Mouse (Mus musculus) lung, adult 18-20 months (tissue): ENCODE data around the gene Med13l.

Experiments
- DNase-seq, 2 experiments: peaks; one replicate each; pipeline ENCODE4 v3.0.0; 2022; ENCODE audit warnings: mixed read lengths in 2 of 2

Med13l gene

DNA sequence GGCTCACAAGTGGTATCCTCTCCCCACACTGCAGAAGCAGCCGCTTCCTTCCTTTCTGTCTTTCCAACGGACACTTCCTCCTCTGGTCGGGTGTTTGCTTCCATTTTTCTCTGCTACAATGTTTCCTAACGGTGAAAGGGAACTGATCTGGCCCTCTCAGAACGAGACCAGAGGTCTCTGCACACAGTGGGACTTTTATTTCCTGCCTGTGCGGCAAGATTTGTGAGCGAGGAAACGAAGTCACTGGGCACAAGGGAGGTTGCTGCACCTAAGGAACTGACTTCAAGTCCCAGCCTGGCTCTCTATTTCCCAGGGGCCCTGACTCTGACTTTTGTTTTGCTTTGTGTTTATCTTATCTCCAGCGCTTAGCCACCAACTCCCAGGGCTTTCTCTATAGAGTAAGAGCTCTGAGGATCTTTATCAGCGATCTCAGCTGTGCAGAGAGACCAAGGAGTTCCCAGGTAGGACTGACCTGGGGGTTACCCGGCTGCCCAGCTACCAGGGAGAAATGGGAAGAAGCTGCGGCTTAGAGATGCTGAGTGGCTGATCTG is 4.0 kb upstream of the Med13l start:
- DNase-seq, result no peak

- DNase-seq, result no peak
Observed at GRCm38 (mm10) chr5:118558841-118559240, 1.6 kb upstream of the Med13l start.

GRCm38 (mm10) chr5:118559584-118560384 is 695 bp upstream of the Med13l start:
- DNase-seq, result peak; percentile 81 to 85

- DNase-seq, result peak; percentile 38 to 44
Observed at GRCm38 (mm10) chr5:118561086-118561987, 858 bp downstream of the Med13l start.

DNA sequence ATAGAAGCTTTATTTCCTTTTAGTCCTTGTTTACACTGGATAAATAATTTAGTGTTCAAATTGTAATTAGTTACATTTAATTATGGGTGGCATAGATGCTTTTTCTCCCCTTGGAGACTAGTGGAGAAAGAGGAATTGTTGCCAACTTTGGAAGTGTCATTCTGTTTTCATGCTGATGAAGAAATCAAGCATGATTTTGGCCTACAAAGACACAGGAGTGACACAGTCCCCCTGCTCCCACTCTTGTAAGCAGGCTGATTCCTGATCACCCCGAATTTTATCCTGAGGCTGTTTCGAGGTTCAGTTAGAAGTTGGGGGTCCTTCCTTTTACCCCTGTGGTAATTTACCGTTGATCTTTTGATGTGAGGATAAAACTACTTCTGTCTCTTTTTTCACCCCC is 1.7 kb downstream of the Med13l start:
- DNase-seq, result no peak

DNA sequence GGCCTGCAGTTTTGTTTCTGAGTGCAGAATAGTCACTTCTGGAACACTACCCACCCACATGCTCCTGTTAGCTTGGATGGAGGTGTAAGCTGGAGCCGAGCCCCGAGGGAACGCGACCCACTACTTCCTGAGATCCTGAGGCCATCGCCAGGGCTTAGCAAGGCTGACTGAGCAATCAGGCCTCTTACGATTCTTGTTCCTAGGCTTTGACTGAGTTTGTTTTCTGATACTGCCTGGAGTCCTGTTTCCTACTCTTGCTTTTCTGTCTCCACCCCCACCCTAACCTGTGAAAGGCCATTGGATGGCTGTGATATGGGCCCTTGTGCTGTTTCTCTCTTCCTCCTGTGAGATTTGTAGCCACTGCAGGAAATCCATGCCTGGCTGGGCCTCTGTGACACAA is 3.1 kb downstream of the Med13l start:
- no peak for DNase-seq

DNA sequence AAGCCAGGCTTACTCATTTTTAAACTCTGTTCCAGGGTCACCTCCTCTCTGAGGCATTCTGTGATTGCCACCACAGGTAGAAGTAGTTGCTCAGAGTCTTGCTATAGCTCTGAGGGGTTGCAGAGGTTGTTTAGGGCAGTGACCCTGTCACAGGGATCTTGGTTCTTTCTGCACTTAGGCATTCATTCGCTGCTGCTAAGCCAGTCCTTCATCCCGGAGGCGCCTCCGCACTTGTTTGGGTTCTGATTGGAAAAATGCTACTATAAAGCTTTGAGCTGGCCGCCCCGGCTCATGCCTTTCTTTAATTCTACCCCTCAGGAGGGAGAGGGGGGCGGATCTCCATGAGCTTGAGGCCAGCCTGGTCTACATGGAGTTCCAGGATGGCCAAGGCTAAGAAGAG is 6.9 kb downstream of the Med13l start:
- DNase-seq, result no peak

DNA sequence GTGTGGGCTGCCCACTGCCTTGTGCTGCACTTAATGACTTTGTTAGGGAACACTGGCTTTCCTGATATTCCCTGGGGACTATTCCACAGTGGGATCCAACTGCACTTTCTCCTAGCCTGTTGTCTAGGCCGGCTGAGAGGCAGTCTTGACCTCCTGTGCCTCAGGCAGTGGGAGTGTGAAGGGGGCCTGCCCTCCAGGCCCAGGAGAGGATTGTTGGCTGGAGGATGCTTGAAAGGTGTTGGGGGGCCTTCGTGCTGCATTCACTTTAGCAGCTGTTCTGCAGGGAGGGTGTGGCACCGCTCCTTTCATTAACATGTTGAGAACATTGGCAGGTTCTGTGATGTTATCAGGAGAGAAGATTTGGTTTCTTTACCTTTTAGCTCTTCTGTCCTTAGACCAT is 8.5 kb downstream of the Med13l start:
- DNase-seq, result no peak

DNA sequence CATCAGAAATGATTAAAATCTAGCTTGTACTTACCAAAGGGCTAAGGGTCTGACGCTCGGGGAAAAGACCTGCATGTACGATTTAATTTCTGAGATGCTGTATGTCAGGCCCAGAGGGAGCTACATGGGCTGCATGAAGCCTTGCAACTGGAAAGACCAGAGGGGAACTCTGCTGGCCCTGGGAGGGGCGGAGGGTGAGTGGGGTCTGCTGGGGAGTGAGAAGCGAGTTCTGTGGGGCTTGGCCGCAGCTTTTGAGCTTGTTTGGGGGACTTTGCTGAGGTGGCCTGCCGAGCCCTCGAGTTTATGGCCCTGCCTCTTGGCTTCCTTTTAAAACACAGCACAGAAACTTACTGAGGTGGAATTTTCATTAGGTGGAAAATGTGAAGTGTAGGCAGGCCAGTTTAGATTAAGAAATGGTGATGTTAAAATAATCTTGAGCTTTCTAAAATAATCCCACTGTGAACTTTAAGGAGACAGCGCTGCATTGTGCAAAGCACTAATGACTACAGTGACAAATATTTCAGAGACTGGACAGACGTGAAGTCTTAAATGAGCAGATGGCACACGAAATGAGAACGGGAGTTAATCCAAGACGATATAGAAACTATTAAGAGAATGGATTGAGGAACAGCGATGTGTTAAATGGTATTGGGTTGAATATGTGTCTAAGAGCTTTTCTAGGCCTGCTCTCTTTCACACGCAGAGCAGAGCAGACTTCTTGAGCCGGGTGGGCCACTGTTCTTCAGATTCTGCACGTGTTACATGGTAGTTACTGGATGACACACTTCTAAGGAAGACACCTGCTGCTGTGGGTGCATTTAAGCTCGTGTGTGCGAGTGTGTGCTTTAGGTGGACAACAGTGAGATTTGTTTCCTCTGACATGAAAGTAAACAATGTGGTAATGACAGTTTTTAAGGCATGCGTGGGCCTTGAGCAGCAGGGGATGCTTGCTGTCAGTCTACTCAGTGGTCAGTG is 9.4 kb downstream of the Med13l start:
- no peak for DNase-seq

DNA sequence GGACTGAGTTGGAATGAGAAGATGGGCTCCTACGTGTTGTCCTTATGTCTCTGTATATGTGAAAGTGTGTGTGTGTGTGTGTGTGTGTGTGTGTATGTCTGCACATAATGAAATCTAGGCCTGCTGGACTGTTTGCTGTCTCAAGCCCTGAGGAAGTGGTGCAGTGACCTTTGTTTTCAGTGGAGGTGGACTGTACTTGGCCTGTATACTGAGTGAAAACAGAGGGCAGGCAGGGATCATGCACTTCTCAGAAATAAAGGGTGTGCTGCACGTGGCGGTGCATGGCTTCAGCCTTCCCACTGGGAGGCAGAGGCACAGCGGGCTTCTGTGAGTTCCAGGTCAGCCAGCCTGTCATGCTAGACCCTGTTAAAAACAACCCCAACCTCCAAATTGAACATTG is 11.0 kb downstream of the Med13l start:
- no peak for DNase-seq

- no peak for DNase-seq
Observed at GRCm38 (mm10) chr5:118574236-118574635, 13.8 kb downstream of the Med13l start.

DNA sequence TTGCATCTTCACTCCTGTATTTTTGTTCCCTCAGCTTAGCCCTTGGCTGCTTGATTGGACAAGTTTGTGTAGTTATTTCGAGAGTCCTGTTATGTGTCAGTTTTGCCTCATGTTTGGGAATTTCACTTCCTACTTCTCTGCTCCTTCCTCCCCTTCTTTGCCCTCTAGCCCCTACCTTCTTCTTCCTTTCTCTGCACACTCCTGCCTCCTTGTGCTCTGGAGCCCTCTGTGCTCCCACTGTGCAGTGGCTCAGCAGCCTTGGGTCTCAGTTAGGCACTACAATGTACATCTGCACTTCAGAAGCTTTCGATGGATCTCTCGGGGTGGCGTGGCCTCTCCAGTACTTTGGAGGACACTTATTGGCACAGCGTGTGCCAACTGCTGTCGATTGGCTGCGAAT is 14.5 kb downstream of the Med13l start:
- peak in 1 of 2 experiments; percentile 36 for DNase-seq

DNA sequence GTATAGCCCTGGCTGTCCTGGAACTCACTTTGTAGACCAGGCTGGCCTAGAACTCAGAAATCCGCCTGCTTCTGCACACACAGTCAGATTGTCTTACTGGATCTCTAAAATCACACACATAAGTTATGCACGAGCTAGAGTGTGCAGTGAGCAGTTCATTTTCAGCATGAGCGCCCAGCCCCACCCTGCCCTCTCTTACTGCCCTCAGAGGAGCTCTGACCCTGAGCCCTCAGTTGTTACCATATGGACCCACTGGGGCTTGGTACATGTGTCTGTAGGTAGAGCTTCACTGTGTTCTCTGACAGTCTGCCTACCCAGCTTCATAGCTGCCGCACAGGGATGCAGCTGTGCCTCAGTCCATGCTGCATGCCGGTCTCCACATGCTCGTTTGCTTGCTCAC is 15.4 kb downstream of the Med13l start:
- DNase-seq, result no peak

DNA sequence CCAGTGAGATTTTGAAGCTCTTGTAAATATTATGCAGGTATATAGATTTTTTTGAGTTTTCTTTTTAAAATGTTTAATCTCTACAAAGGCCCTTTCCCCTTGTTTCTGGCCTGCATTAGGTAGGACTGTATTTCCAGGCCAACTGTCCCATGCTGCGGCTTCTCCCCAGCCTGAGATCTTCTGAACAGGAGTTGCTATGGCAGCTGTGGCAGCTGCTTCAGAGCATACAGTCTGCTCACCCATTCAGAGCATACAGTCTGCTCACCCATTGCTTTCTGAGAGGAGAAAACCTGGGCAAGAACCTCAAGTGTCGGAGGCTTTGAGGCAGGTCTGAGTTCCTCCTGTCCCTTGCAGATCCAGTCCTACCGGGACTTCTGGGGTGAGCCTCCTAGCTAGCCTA is 16.3 kb downstream of the Med13l start:
- DNase-seq, result no peak

- DNase-seq, result no peak
Observed at GRCm38 (mm10) chr5:118585355-118585754, 24.9 kb downstream of the Med13l start.

GRCm38 (mm10) chr5:118586560-118586959 is 26.1 kb downstream of the Med13l start:
- no peak for DNase-seq

DNA sequence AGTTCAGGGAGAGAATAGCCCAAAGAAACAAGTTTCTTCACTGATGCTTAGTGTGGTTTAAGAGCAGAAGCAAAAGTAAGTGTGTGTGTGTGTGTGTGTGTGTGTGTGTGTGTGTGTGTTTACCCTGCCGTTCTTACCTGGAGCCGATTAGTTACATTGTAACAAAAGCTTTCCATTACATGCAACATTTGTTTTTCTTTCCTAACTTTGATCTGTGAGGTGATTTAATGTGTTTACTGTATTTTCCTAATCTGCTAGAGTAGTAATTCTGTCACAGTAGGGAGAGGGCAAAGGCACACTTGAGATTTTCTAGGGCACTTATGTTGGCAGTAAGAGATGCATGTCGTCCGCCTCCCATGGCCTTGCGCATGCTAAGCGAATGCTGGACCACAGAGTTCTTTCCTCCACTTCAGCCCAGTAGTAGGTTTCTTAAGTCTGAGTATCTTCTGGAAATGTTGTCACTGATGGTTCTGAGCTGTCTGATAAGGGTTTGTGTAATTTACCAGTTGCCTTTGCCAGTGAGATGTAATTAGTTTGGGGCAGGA is 28.0 kb downstream of the Med13l start:
- DNase-seq, result peak in 1 of 2 experiments; percentile 53

GRCm38 (mm10) chr5:118589186-118589892 is 28.9 kb downstream of the Med13l start:
- no peak for DNase-seq

DNA sequence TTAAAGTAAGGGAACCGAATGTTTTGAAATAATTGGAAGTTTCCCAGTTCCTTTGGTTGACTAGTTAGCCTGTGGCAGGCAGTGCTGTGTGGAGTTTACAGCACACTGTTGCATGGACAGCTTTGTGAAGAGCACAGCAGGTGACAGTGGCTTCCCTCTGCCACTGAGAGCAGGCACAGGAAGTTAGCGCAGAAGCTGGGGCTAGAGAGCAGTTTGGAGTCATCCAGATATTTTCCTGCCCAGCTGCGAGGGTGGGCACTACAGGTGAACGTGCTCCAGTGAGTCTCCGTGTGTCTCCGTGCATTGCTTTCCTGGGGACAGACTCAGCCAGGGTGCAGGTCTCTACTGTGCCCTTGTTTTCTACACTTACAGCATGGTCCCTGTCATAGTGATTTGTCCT is 30.4 kb downstream of the Med13l start:
- no peak for DNase-seq

GRCm38 (mm10) chr5:118591826-118592499 is 31.5 kb downstream of the Med13l start:
- no peak for DNase-seq
